Mouse (Mus musculus) brain, embryonic 14.5 days (tissue): Measurements from ENCODE around the gene Fah.

Source experiments
- CTCF ChIP-seq: fragments of 200-500 bp; IDR thresholded peaks from 2 replicates; pipeline ENCODE4 v1.5.1; 2012; ENCODE audit warnings: inconsistent platforms, mild to moderate bottlenecking, moderate library complexity, borderline replicate concordance; ENCODE audit not compliant: insufficient read depth, insufficient read length; ENCODE audit errors: extremely low read depth
- POLR2A ChIP-seq: fragments of 200-500 bp; IDR thresholded peaks from 2 replicates; pipeline ENCODE4 v1.6.1; 2012; ENCODE audit warnings: mild to moderate bottlenecking, inconsistent platforms, borderline replicate concordance; ENCODE audit not compliant: poor library complexity, insufficient read depth, insufficient read length, severe bottlenecking; ENCODE audit errors: extremely low read depth

GRCm38 (mm10) chr7:84587101-84587783 lies 19.3 kb downstream of the Fah start:
- no peak for TF ChIP-seq CTCF
- TF ChIP-seq POLR2A = no peak
